Mouse (Mus musculus): ENCODE data around the gene Rev1. TPM values are rescaled to one million over a fixed set of nuclear protein-coding genes. Genes with fewer than 3 reads are reported as not detected.

Gene Rev1
- polyA plus RNA-seq, 1 experiment from 2014 or later = 26.7 TPM

DNA sequence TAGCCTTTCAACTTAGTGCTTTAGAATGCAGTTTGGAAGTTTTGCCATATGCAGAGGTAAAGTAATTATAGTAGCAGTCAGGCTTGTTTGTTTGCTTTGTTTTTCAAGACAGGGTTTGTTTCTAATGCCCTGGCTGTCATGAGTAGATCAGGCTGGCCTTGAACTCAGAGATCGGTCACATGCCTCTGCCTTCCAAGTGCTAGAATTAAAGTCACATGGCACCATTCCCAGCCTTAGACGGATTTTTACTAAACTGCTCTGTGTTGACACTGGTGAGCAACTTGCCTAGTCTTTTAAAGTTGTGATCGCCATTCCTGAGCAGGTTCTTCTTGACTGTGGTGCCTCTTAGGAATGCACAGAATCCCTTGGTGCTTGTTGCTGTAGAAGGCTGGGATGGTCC lies 122.9 kb downstream of the Rev1 start:
- ATAC-seq (replicated peaks; ENCODE audit: low FRiP score) = no peak
- H3K4me1 ChIP-seq = no peaks in the 10 kb centered on the region
- no peaks in the 10 kb centered on the region for H3K9me3 ChIP-seq (replicated peaks)
- H3K9ac ChIP-seq = no peak overlapping the region
- H3K4me2 ChIP-seq = no peak overlapping the region
- no peak overlapping the region for H3K27ac ChIP-seq
- no peak overlapping the region for H3K4me3 ChIP-seq (replicated peaks)
- no peaks in the 10 kb centered on the region for H3K27me3 ChIP-seq
- H3K36me3 ChIP-seq = no peaks in the 10 kb centered on the region
- 71% methylated on average over 3 of the region's 3 CpGs for WGBS

DNA sequence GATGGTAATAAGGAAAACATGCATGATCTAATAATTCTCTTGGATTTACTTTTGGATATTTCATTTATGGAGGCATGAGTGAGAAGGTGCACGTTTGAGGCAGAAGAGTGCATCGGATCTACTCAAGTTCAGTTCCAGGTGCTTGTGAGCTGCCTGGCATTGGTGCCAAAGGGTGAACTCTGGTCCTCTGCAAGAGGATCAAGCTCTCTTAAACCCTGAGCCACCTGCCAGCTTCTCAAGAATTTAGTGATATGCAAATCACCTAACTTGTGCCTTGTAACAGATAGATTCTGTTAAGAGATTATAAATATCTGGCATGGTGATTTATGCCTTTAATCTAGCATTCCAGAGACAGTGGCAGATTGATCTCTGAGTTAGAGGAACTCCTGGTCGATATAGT lies 126.6 kb downstream of the Rev1 start:
- WGBS = 82% methylated on average over 3 of the region's 3 CpGs
- Histone ChIP-seq H3K36me3 (no peaks in the 10 kb centered on the region), H3K4me2 (no peak overlapping the region), H3K4me3 (replicated peaks) (no peak overlapping the region), H3K4me1 (peaks cover 13% of the 10 kb centered on the region), H3K9ac (no peak overlapping the region), H3K9me3 (replicated peaks) (no peaks in the 10 kb centered on the region), H3K27ac (no peak overlapping the region), H3K27me3 (no peaks in the 10 kb centered on the region)
- no peak for ATAC-seq (replicated peaks; ENCODE audit: low FRiP score)

Other genes starting within 250 kb of the Rev1 start
- gene Mitd1, start 239.4 kb downstream of the Rev1 start, polyA plus RNA-seq (2015; fragmentation: Nextera tagmentation; extraction: Ambion mirVana) = 24.5 and 27.2 TPM in 2 replicates
- 227 and 255 TPM in 2 replicates for gene Mrpl30, start 239.3 kb downstream of the Rev1 start, polyA plus RNA-seq (2015; fragmentation: Nextera tagmentation; extraction: Ambion mirVana)
- gene Lyg2, start 213.3 kb downstream of the Rev1 start, polyA plus RNA-seq (2015; fragmentation: Nextera tagmentation; extraction: Ambion mirVana) = not detected in 2 replicates
- gene Lyg1, start 172.0 kb downstream of the Rev1 start, polyA plus RNA-seq (2015; fragmentation: Nextera tagmentation; extraction: Ambion mirVana) = not detected in 2 replicates
- gene Txndc9, start 131.9 kb downstream of the Rev1 start, polyA plus RNA-seq (2015; fragmentation: Nextera tagmentation; extraction: Ambion mirVana) = 123 and 148 TPM in 2 replicates
- gene Eif5b, start 131.8 kb downstream of the Rev1 start, polyA plus RNA-seq (2015; fragmentation: Nextera tagmentation; extraction: Ambion mirVana) = 28.8 and 29.0 TPM in 2 replicates